Mouse (Mus musculus) B cell, adult 2 months (primary cell): ENCODE results near the gene Gm20708.

ENCODE experiments used
- DNase-seq, 2 experiments: peaks; one replicate each; pipeline ENCODE4 v3.0.0; 2022

The Gm20708 gene

GRCm38 (mm10) chr11:117836306-117836705 lies 26.8 kb downstream of the Gm20708 start:
- DNase-seq: no peak

- no peak for DNase-seq
Observed at GRCm38 (mm10) chr11:117838572-117838971, 29.1 kb downstream of the Gm20708 start.

GRCm38 (mm10) chr11:117839021-117839420 lies 29.6 kb downstream of the Gm20708 start:
- no peak for DNase-seq

- DNase-seq: no peak
Observed at GRCm38 (mm10) chr11:117840910-117841309, 31.4 kb downstream of the Gm20708 start.

- DNase-seq: no peak
Observed at GRCm38 (mm10) chr11:117843434-117843833, 34.0 kb downstream of the Gm20708 start.

GRCm38 (mm10) chr11:117844997-117845396 lies 35.5 kb downstream of the Gm20708 start:
- no peak for DNase-seq

- DNase-seq: no peak
Observed at GRCm38 (mm10) chr11:117845651-117846050, 36.2 kb downstream of the Gm20708 start.

- peak in 1 of 2 experiments; percentile 40 for DNase-seq
Observed at GRCm38 (mm10) chr11:117846640-117847039, 37.2 kb downstream of the Gm20708 start.

- no peak for DNase-seq
Observed at GRCm38 (mm10) chr11:117847593-117848215, 38.2 kb downstream of the Gm20708 start.

- DNase-seq: peak in 1 of 2 experiments; percentile 52
Observed at GRCm38 (mm10) chr11:117848271-117848984, 39.0 kb downstream of the Gm20708 start.

GRCm38 (mm10) chr11:117848985-117849671 lies 39.7 kb downstream of the Gm20708 start, which contains the start of gene Birc5:
Gene Birc5, plus strand, starts transcription at chr11:117849251.
- peak; percentile 99 for DNase-seq

GRCm38 (mm10) chr11:117852875-117853274 lies 43.4 kb downstream of the Gm20708 start:
- DNase-seq: no peak

GRCm38 (mm10) chr11:117854241-117854640 lies 44.8 kb downstream of the Gm20708 start:
- DNase-seq: no peak

- no peak for DNase-seq
Observed at GRCm38 (mm10) chr11:117855360-117855759, 45.9 kb downstream of the Gm20708 start.

- no peak for DNase-seq
Observed at GRCm38 (mm10) chr11:117855975-117856374, 46.5 kb downstream of the Gm20708 start.

- DNase-seq: no peak
Observed at GRCm38 (mm10) chr11:117857462-117857861, 48.0 kb downstream of the Gm20708 start.

GRCm38 (mm10) chr11:117858392-117858791 lies 48.9 kb downstream of the Gm20708 start:
- no peak for DNase-seq

- peak in 1 of 2 experiments; percentile 12 for DNase-seq
Observed at GRCm38 (mm10) chr11:117860601-117861000, 51.1 kb downstream of the Gm20708 start, which contains the start of gene Tmem235. Gene Tmem235, plus strand, starts transcription at chr11:117860752.

GRCm38 (mm10) chr11:117863174-117863856 lies 53.8 kb downstream of the Gm20708 start:
- DNase-seq: no peak

- no peak for DNase-seq
Observed at GRCm38 (mm10) chr11:117864805-117865204, 55.3 kb downstream of the Gm20708 start.

GRCm38 (mm10) chr11:117865988-117866387 lies 56.5 kb downstream of the Gm20708 start:
- DNase-seq: no peak

- peak; percentile 85 to 86 for DNase-seq
Observed at GRCm38 (mm10) chr11:117870688-117871365, 61.4 kb downstream of the Gm20708 start.
